ENCODE assay signal across 21 mouse cellular contexts in genomic region chr15:37153177-37153576, GRCm38 (mm10).
A peak's percentile ranks its signal among the peaks of the same experiment; 100 is the strongest.
DNase-seq lines count a peak whose midpoint lies in the region; ATAC-seq and TF ChIP-seq lines count a peak whose summit lies in the region.
"Had no signal": no experiment of that assay in that cellular context is flagged by ENCODE, and none has a peak within 500 bp of the region (broad histone marks: within the 10 kb centered on the region; RNA-seq: fewer than 3 reads in every experiment).

No protein-coding gene starts in this region.

- no peak for ATAC-seq in kidney, embryonic 15.5 days (replicated peaks; ENCODE audit: low FRiP score)
- no peak for ATAC-seq in kidney, embryonic 16.5 days (ENCODE audit: low FRiP score, low TSS enrichment)
- ATAC-seq: forebrain, embryonic 13.5 days; forebrain, embryonic 15.5 days had no signal

- H3K36me3 ChIP-seq in kidney, adult 2 months (ENCODE audit: control insufficient read depth, insufficient read depth, low read length), result no peaks in the 10 kb centered on the region
- no peaks in the 10 kb centered on the region for H3K36me3 ChIP-seq in kidney, embryonic 15.5 days
- no peaks in the 10 kb centered on the region for H3K36me3 ChIP-seq in kidney, embryonic 16.5 days (ENCODE audit: insufficient read depth, low read length)
- H3K36me3 ChIP-seq: embryonic facial prominence, embryonic 10.5 days; embryonic facial prominence, embryonic 12.5 days; forebrain, embryonic 15.5 days had no signal

- WGBS in kidney, adult 2 months, result 58% methylated on average over 6 of the region's 6 CpGs
- WGBS in kidney, embryonic 15.5 days, result 82% methylated on average over 6 of the region's 6 CpGs
- 87% methylated on average over 6 of the region's 6 CpGs for WGBS in kidney, embryonic 16.5 days

- H3K27ac ChIP-seq in kidney, adult 2 months (ENCODE audit: insufficient read depth, low read depth, low read length), result no peak overlapping the region
- no peak overlapping the region for H3K27ac ChIP-seq in kidney, embryonic 15.5 days
- H3K27ac ChIP-seq in kidney, embryonic 16.5 days (ENCODE audit: low read length), result no peak overlapping the region
- H3K27ac ChIP-seq: embryonic facial prominence, embryonic 10.5 days; embryonic facial prominence, embryonic 12.5 days; forebrain, embryonic 13.5 days; forebrain, embryonic 15.5 days had no signal

- H3K4me3 ChIP-seq in kidney, adult 2 months (ENCODE audit: insufficient read depth, low read depth, low read length), result no peak overlapping the region
- H3K4me3 ChIP-seq in kidney, embryonic 15.5 days (replicated peaks), result no peak overlapping the region
- no peak overlapping the region for H3K4me3 ChIP-seq in kidney, embryonic 16.5 days (ENCODE audit: low read length)
- H3K4me3 ChIP-seq: embryonic facial prominence, embryonic 10.5 days; embryonic facial prominence, embryonic 12.5 days; forebrain, embryonic 13.5 days; forebrain, embryonic 15.5 days had no signal

- H3K9me3 ChIP-seq in kidney, embryonic 15.5 days (replicated peaks), result no peaks in the 10 kb centered on the region
- H3K9me3 ChIP-seq in kidney, embryonic 16.5 days (ENCODE audit: low read length), result no peaks in the 10 kb centered on the region
- H3K9me3 ChIP-seq: embryonic facial prominence, embryonic 10.5 days; embryonic facial prominence, embryonic 12.5 days; forebrain, embryonic 13.5 days; forebrain, embryonic 15.5 days had no signal

- peaks cover 5% of the 10 kb centered on the region; the same call in 1 of the 2 replicates for H3K4me1 ChIP-seq in kidney, adult 2 months (ENCODE audit: control insufficient read depth, insufficient read depth, low read length)
- H3K4me1 ChIP-seq in kidney, embryonic 15.5 days, result peaks cover 9% of the 10 kb centered on the region; the same call in 1 of the 2 replicates
- peaks cover 5% of the 10 kb centered on the region; the same call in 1 of the 2 replicates for H3K4me1 ChIP-seq in kidney, embryonic 16.5 days (ENCODE audit: insufficient read depth, low read length)
- H3K4me1 ChIP-seq: embryonic facial prominence, embryonic 10.5 days; embryonic facial prominence, embryonic 12.5 days; forebrain, embryonic 13.5 days had no signal

- no peaks in the 10 kb centered on the region for H3K27me3 ChIP-seq in kidney, adult 2 months (replicated peaks; ENCODE audit: control insufficient read depth, insufficient read depth, low read length)
- H3K27me3 ChIP-seq in kidney, embryonic 15.5 days, result no peaks in the 10 kb centered on the region
- no peaks in the 10 kb centered on the region for H3K27me3 ChIP-seq in kidney, embryonic 16.5 days (ENCODE audit: insufficient read depth, low read length)
- H3K27me3 ChIP-seq: embryonic facial prominence, embryonic 12.5 days; forebrain, embryonic 13.5 days; forebrain, embryonic 15.5 days had no signal

- DNase-seq in kidney, adult 2 months, result peak; percentile 62
- DNase-seq in kidney, postnatal 10 days, result peak; percentile 20
- peak; percentile 36 for DNase-seq in kidney, postnatal 14 days
- DNase-seq in kidney, postnatal 25 days, result peak; percentile 31 to 63
- no peak for DNase-seq in left cerebral cortex, adult 9 months (ENCODE audit: low spot score in 2 of 2)
- DNase-seq in thymus, adult 18-20 months, result no peak
- DNase-seq: adrenal gland, adult 2 months; adrenal gland, postnatal 10 days; adrenal gland, postnatal 25 days; cerebellum, adult 11 months; cerebellum, adult 18-20 months; cerebellum, adult 8-10 months; cerebellum, adult 9-11 months; cerebellum, postnatal 14 days; cerebellum, postnatal 36 days had no signal

- no peak for TF ChIP-seq POLR2A in kidney, adult 2 months (IDR thresholded peaks at IDR 0.05; ENCODE audit: low read depth, low read length)

- TF ChIP-seq CTCF in kidney, adult 2 months (conservative IDR thresholded peaks at IDR 0.05; ENCODE audit: insufficient read depth, insufficient read length, low read depth, low read length), result no peak

- H3K9ac ChIP-seq in kidney, embryonic 15.5 days, result no peak overlapping the region
- H3K9ac ChIP-seq in kidney, embryonic 16.5 days (replicated peaks; ENCODE audit: low read length), result no peak overlapping the region
- H3K9ac ChIP-seq: embryonic facial prominence, embryonic 12.5 days; forebrain, embryonic 13.5 days; forebrain, embryonic 15.5 days had no signal

- H3K4me2 ChIP-seq in kidney, embryonic 15.5 days, result no peak overlapping the region
- no peak overlapping the region for H3K4me2 ChIP-seq in kidney, embryonic 16.5 days (replicated peaks; ENCODE audit: low read depth, low read length)
- H3K4me2 ChIP-seq: embryonic facial prominence, embryonic 12.5 days; forebrain, embryonic 13.5 days; forebrain, embryonic 15.5 days had no signal

Comparison
In these comparisons a context has a peak if more than half of its experiments do, and no peak if none do; other contexts are left out.
1. DNase-seq: peak in kidney, adult 2 months (single experiment), kidney, postnatal 10 days (single experiment), kidney, postnatal 14 days (single experiment) and kidney, postnatal 25 days (2 of 2); none in left cerebral cortex, adult 9 months (0 of 2) and thymus, adult 18-20 months (0 of 2).